Mouse (Mus musculus): ENCODE measurements around the gene Olfr1444. TPM values are rescaled to one million over a fixed set of nuclear protein-coding genes. Genes with fewer than 3 reads are reported as not detected.

Gene Olfr1444
- total RNA-seq (2021) = not detected
- long read RNA-seq, experiment 1 = 0 reads
- long read RNA-seq, experiment 2 = 0 reads

GRCm38 (mm10) chr19:12856983-12857382, at the start of gene Olfr1444:
TSS of gene Olfr1444 (plus strand) at chr19:12857283.
- intact Hi-C loops (cut with DNase I) = no loop called here
- no peak for DNase-seq

GRCm38 (mm10) chr19:12812644-12813364, 44.3 kb upstream of the Olfr1444 start:
- intact Hi-C loops (cut with DNase I) = no loop called here

DNA sequence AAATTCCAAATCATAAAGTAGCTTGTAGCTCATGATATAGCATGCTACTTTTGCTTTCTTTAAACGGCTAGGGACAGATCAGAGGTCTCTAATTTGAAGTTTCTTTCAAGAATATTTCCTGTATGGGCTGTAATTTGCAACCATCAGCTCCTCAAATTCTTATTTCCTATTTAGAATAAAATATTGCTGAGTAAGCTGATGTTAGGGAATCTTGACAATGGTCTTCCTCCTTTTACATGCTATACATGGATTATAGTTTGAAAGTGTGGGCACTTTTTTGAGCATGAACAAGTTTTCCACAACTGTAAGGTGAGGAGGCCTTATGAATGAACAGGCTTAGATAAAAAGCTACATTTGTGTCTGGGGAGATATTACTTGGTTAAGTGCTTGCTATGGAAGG, 43.2 kb upstream of the Olfr1444 start:
- DNase-seq = no peak
- intact Hi-C loops (cut with DNase I) = no loop called here

More at GRCm38 (mm10) chr19:12812644-12813364, 44.3 kb upstream of the Olfr1444 start:
- no peak for DNase-seq

- intact Hi-C loops (cut with DNase I) = loop anchor here (5.0 kb wide), 1 partner anchor 221 kb away; the partner anchor contains the start of gene Gm4952
- DNase-seq = no peak
These were observed 38.6 kb upstream of the Olfr1444 start for GRCm38 (mm10) chr19:12818507-12818906.

GRCm38 (mm10) chr19:12820383-12820782, 36.7 kb upstream of the Olfr1444 start:
- intact Hi-C loops (cut with DNase I) = loop anchor here (2.0 to 5.0 kb wide), 2 partner anchors 98 to 302 kb away; no protein-coding TSS in a partner anchor
- peak in 1 of 2 experiments; percentile 44 for DNase-seq

GRCm38 (mm10) chr19:12824549-12824948, 32.5 kb upstream of the Olfr1444 start:
- intact Hi-C loops (cut with DNase I) = loop anchor here (5.0 kb wide), 1 partner anchor 102 kb away; no protein-coding TSS in a partner anchor

DNA sequence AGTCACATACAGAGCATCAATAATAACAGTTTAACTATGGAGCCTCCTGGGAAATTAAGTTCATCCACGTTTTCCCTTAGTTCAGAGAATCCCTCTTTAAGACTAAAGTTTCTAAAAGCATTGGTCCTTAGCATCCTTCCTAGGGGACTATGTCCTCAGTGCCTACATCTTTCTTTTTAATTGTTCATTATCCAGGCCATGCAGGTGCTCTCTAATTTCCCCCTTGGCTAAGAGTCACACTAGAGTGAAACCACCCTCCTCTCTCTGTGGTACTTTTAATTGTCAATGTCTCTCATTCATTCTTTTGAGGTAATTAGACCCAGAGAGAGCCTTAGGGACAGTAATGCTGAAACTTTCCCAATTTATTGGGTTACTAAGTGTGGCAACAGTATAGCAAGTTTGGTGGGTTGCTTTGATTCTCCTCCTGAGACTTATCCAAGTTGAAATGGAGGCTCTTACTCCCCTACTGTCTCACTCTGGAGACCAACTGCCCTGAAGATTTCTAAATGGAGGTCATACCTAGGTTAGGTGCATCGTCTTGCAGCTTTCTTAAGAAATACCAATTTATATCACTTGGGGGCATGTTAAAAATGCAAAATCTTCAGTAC, 26.2 kb upstream of the Olfr1444 start:
- DNase-seq = no peak
- intact Hi-C loops (cut with DNase I) = no loop called here

More at GRCm38 (mm10) chr19:12824549-12824948, 32.5 kb upstream of the Olfr1444 start:
- DNase-seq = no peak

DNA sequence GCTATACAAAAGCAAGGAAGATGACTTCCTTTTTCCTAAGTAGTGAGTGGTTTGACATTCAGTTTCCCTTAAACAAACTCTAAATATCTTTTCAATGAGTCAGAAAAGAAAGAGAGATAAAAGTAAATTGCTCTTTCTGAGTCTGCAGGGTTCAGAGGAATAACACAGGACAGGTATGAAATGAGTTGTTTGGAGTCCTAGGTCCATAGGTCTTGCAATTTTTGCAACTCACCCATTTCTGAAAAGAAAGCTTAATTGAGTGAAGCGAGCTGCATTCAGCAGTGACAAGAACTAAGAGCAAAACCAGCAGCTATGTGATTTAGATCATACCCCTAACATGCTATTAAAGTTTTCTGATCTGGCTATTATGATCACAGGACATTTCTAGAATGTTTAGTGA, 25.5 kb upstream of the Olfr1444 start:
- DNase-seq = no peak
- intact Hi-C loops (cut with DNase I) = no loop called here

DNA sequence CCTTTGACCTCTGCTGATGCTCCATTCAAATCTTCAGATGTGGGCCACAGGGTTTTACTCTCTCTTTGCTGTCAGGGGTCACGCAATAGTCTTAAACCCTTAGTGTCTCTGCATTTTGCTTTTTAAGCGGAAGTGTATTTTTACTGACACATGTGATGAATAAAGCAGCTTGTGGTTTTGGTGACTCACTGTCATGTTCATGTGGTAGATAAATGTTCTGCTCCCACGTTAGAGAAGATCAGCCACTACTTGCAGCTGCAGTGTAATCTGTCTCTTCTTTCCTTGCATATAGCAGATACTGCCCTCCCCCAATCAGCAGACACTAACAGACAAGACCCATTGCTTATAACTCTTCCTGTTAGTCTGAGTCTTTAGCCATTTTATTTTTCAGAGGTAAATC, 23.5 kb upstream of the Olfr1444 start:
- intact Hi-C loops (cut with DNase I) = no loop called here
- no peak for DNase-seq

GRCm38 (mm10) chr19:12838507-12838906, 18.6 kb upstream of the Olfr1444 start:
- intact Hi-C loops (cut with DNase I) = no loop called here
- DNase-seq = no peak

DNA sequence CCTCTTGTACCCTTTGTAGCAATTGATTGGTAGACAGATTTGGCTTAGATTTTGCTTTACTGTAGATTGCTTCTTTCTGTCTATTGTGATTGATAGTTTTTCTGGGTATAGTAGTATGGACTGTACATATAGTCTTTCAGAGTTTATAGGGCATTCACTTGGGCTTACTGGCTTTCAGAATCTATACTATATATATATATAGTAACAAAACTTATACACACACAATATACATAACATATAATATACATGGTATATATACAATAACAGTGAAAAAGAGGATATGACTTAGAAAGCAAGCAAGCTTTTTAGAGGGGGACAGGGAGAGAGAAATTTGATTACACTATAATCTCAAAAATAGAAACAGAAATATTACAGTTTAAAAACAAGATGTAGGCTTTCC, 10.7 kb upstream of the Olfr1444 start, which contains the start of gene Gm5244:
Gene Gm5244 (plus strand): TSS at position 301 of the 400 bp plus-strand sequence.
- DNase-seq = no peak
- intact Hi-C loops (cut with DNase I) = no loop called here

- intact Hi-C loops (cut with DNase I) = no loop called here
These were observed 26.5 kb downstream of the Olfr1444 start, which contains the start of gene Olfr1445 for GRCm38 (mm10) chr19:12883555-12883954. TSS of gene Olfr1445 (plus strand) at chr19:12883855.

DNA sequence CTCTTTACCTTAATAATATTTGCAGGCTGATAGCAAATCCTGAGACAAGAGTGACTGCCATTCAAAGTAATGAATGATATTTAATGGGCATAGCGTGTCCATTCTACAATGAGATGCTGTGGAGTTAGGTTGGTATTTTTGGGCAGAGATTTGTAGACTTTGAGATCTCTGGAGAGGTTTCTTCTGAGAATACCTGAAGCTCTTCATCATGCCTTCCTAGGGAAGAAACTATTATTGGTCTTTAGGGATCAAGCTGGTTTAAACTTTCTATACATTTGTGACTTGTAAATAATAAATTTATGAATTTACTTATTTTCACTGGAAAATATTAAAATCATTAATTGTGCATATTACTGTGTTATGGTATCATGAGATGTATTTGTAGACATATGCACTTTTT, 36.3 kb downstream of the Olfr1444 start, which contains the start of gene Olfr1446:
Gene Olfr1446 (minus strand): TSS at position 101 of the 400 bp plus-strand sequence.
- intact Hi-C loops (cut with DNase I) = no loop called here
- no peak for DNase-seq

More at GRCm38 (mm10) chr19:12883555-12883954, 26.5 kb downstream of the Olfr1444 start, which contains the start of gene Olfr1445:
- no peak for DNase-seq

DNA sequence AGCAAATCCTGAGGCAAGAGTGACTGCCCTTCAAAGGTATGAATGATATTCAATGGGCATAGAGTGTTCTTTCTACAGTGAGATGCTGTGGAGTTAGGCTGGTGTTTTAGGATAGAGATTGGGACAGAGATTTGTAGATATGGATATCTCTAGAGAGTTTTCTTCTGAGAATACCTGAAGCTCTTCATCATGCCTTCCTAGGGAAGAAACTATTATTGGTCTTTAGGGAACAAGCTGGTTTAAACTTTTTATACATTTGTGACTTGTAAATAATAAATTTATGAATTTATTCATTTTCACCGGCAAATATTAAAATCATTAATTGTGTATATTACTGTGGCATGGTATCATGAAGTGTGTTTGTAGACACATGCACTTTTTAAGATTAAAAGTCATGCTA, 46.6 kb downstream of the Olfr1444 start, which contains the start of gene Olfr1447:
Gene Olfr1447 (minus strand): TSS at position 101 of the 400 bp plus-strand sequence.
- DNase-seq = no peak
- intact Hi-C loops (cut with DNase I) = no loop called here

Other genes starting within 250 kb of the Olfr1444 start
- not detected for gene Glyat, start 224.0 kb upstream of the Olfr1444 start, total RNA-seq (2021)
- gene Olfr1442, start 186.8 kb upstream of the Olfr1444 start, total RNA-seq (2021) = not detected
- not detected for gene Olfr1443, start 179.2 kb upstream of the Olfr1444 start, total RNA-seq (2021)
- not detected for gene Keg1, start 161.5 kb upstream of the Olfr1444 start, total RNA-seq (2021)
- 1 to 10 TPM; 1.6 to 2.0 TPM for gene Cntf, start 91.7 kb upstream of the Olfr1444 start, total RNA-seq (2021)
- 10 to 100 TPM; 69.4 to 70.8 TPM for gene Zfp91, start 61.2 kb upstream of the Olfr1444 start, total RNA-seq (2021)
- 1 to 10 TPM; 1.1 to 1.3 TPM for gene Lpxn, start 61.1 kb upstream of the Olfr1444 start, total RNA-seq (2021)
- gene Gm5244, start 10.6 kb upstream of the Olfr1444 start, total RNA-seq (2021) = not detected
- not detected for gene Olfr1445, start 26.6 kb downstream of the Olfr1444 start, total RNA-seq (2021)
- not detected for gene Olfr1446, start 36.2 kb downstream of the Olfr1444 start, total RNA-seq (2021)
- gene Olfr1447, start 46.5 kb downstream of the Olfr1444 start, total RNA-seq (2021) = not detected
- gene Olfr1448, start 67.1 kb downstream of the Olfr1444 start, total RNA-seq (2021) = not detected
- not detected for gene Olfr1449, start 73.6 kb downstream of the Olfr1444 start, total RNA-seq (2021)
- not detected for gene Olfr1450, start 93.0 kb downstream of the Olfr1444 start, total RNA-seq (2021)
- gene Olfr1451, start 137.7 kb downstream of the Olfr1444 start, total RNA-seq (2021) = not detected
- gene Olfr1453, start 171.0 kb downstream of the Olfr1444 start, total RNA-seq (2021) = not detected
- not detected for gene Olfr1454, start 203.3 kb downstream of the Olfr1444 start, total RNA-seq (2021)
- not detected for gene Olfr1457, start 240.6 kb downstream of the Olfr1444 start, total RNA-seq (2021)
- not detected for gene Olfr1458, start 249.5 kb downstream of the Olfr1444 start, total RNA-seq (2021)